Mouse (Mus musculus) ES-E14 (cell line): ENCODE measurements around the gene 2300009A05Rik.

Source experiments
- HCFC1 ChIP-seq: IDR thresholded peaks from 2 replicates; pipeline ENCODE4 v1.6.1; 2012; ENCODE audit warnings: low read length, inconsistent platforms, borderline replicate concordance; ENCODE audit not compliant: insufficient read depth
- ZNF384 ChIP-seq: IDR thresholded peaks from 2 replicates; pipeline ENCODE4 v1.6.1; 2012; ENCODE audit warnings: low read depth, low read length, inconsistent platforms

DNA sequence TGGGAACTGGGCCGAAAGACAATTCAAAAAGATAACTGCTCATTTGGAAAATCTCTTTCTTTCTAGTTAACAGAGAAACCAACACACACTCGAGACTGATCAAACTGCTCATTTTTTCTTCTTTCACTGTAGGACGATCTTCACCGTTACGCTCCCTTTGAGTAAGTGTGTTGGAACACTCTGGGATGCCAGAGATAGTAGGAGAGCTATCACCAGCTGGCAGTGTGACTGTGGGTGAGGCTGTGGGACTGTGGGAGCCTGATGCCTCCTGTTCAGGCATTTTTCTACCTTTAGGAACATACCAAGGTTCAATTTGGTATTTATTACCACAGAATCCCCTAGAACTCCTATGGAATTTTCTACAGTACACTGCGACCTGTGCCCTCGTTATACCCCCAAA is 3.4 kb downstream of the 2300009A05Rik start:
- TF ChIP-seq HCFC1 (no peak), ZNF384 (no peak)
